Comparison of ENCODE assay signal across 31 mouse cellular contexts in the genomic region with DNA sequence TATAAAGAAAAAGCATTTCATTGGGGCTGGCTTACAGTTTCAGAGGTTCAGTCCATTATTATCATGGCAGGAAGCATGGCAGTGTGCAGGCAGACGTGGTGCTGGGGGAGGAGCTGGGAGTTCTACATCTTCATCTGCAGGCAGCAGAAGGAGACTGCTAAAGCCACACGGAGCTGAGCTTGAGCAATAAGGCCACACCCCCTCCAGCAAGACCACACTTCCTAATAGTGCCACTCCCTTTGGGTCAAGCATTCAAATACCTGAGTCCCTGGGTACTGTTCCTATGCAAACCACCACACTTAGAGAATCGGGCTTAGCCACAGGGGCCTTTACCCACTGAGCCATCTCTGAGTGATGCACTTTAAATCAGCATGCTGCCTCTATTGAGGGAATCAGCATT. TPM values are rescaled to one million over a fixed set of nuclear protein-coding genes. Genes with fewer than 3 reads are reported as not detected.
DNase-seq lines count a peak whose midpoint lies in the region; ATAC-seq and TF ChIP-seq lines count a peak whose summit lies in the region.
"Had no signal": no experiment of that assay in that cellular context is flagged by ENCODE, and none has a peak within 500 bp of the region (broad histone marks: within the 10 kb centered on the region; RNA-seq: fewer than 3 reads in every experiment).

No protein-coding gene starts in this region.

- WGBS in forebrain, embryonic 11.5 days = 39% methylated on average over 3 of the region's 3 CpGs
- 42% methylated on average over 3 of the region's 3 CpGs for WGBS in forebrain, embryonic 12.5 days
- 30% methylated on average over 3 of the region's 3 CpGs for WGBS in lung, postnatal 0 days
- WGBS in midbrain, embryonic 11.5 days = 40% methylated on average over 3 of the region's 3 CpGs

- H3K4me2 ChIP-seq in forebrain, embryonic 11.5 days (ENCODE audit: low read depth, low read length, severe bottlenecking) = no peak overlapping the region
- no peak overlapping the region for H3K4me2 ChIP-seq in forebrain, embryonic 12.5 days
- H3K4me2 ChIP-seq in lung, postnatal 0 days (replicated peaks; ENCODE audit: low read depth, low read length) = no peak overlapping the region
- no peak overlapping the region for H3K4me2 ChIP-seq in midbrain, embryonic 11.5 days
- H3K4me2 ChIP-seq: embryonic facial prominence, embryonic 12.5 days; heart, embryonic 13.5 days; hindbrain, embryonic 14.5 days; limb, embryonic 12.5 days; midbrain, embryonic 12.5 days; neural tube, embryonic 13.5 days; stomach, embryonic 15.5 days had no signal

- no peaks in the 10 kb centered on the region for H3K27me3 ChIP-seq in forebrain, embryonic 11.5 days (ENCODE audit: control insufficient read depth, insufficient read depth, low read length)
- H3K27me3 ChIP-seq in forebrain, embryonic 12.5 days = no peaks in the 10 kb centered on the region
- no peaks in the 10 kb centered on the region for H3K27me3 ChIP-seq in lung, postnatal 0 days (replicated peaks; ENCODE audit: insufficient read depth, low read length)
- H3K27me3 ChIP-seq in midbrain, embryonic 11.5 days (ENCODE audit: control insufficient read depth, insufficient read depth, low read length) = no peaks in the 10 kb centered on the region
- H3K27me3 ChIP-seq: embryonic facial prominence, embryonic 12.5 days; heart, embryonic 13.5 days; limb, embryonic 12.5 days; neural tube, embryonic 13.5 days; Patski; stomach, embryonic 15.5 days had no signal

- no peak for TF ChIP-seq CTCF in lung, postnatal 0 days (IDR thresholded peaks at IDR 0.05)

- peaks cover 4% of the 10 kb centered on the region; the same call in 1 of the 2 replicates for H3K4me1 ChIP-seq in forebrain, embryonic 11.5 days (replicated peaks; ENCODE audit: control insufficient read depth, insufficient read depth, low read length)
- H3K4me1 ChIP-seq in forebrain, embryonic 12.5 days = peaks cover 17% of the 10 kb centered on the region
- no peaks in the 10 kb centered on the region for H3K4me1 ChIP-seq in lung, postnatal 0 days (ENCODE audit: insufficient read depth, low read depth, low read length)
- no peaks in the 10 kb centered on the region for H3K4me1 ChIP-seq in midbrain, embryonic 11.5 days (ENCODE audit: control insufficient read depth, insufficient read depth, low read length)
- H3K4me1 ChIP-seq: embryonic facial prominence, embryonic 12.5 days; limb, embryonic 12.5 days; stomach, embryonic 15.5 days had no signal

- ATAC-seq in forebrain, embryonic 11.5 days (replicated peaks; ENCODE audit: low FRiP score) = no peak
- ATAC-seq in forebrain, embryonic 12.5 days (ENCODE audit: low FRiP score) = no peak
- ATAC-seq in lung, postnatal 0 days = peak; percentile 75
- ATAC-seq in megakaryocyte, adult 5-6 weeks (ENCODE audit: poor library complexity, severe bottlenecking) = peak; percentile 97
- ATAC-seq in midbrain, embryonic 11.5 days (ENCODE audit: low FRiP score) = no peak
- ATAC-seq: forebrain, embryonic 16.5 days; intestine, postnatal 0 days; liver, postnatal 0 days; Patski had no signal

- no peak overlapping the region for H3K9ac ChIP-seq in forebrain, embryonic 11.5 days (ENCODE audit: low read length)
- H3K9ac ChIP-seq in forebrain, embryonic 12.5 days = no peak overlapping the region
- H3K9ac ChIP-seq in lung, postnatal 0 days (replicated peaks; ENCODE audit: low read depth) = no peak overlapping the region
- no peak overlapping the region for H3K9ac ChIP-seq in midbrain, embryonic 11.5 days (ENCODE audit: low read length)
- H3K9ac ChIP-seq: embryonic facial prominence, embryonic 12.5 days; heart, embryonic 13.5 days; hindbrain, embryonic 14.5 days; limb, embryonic 12.5 days; liver, postnatal 0 days; midbrain, embryonic 12.5 days; neural tube, embryonic 13.5 days; stomach, embryonic 15.5 days had no signal

- peak; percentile 48 for DNase-seq in forebrain, embryonic 11.5 days (ENCODE audit: low spot score)
- DNase-seq in lung, postnatal 0 days (ENCODE audit: low spot score) = peak; percentile 65
- DNase-seq in lung, postnatal 10 days = no peak
- DNase-seq in ES-CJ7 (ENCODE audit: low read depth, low spot score) = peak; percentile 75
- no peak for DNase-seq in midbrain, embryonic 11.5 days (ENCODE audit: low spot score, missing footprints)
- DNase-seq in kidney, postnatal 14 days = no peak
- DNase-seq: adrenal gland, postnatal 25 days; cerebellum, adult 11-12 months; cerebellum, adult 9-11 months; embryo, embryonic 11 days; gastrocnemius, postnatal 25 days; heart, adult 2 months; heart, postnatal 10 days; kidney, adult 9 months; liver, postnatal 0 days; right cerebral cortex, postnatal 25 days; thymus, postnatal 14 days had no signal

- H3K9me3 ChIP-seq in forebrain, embryonic 11.5 days (ENCODE audit: control insufficient read depth, low read length) = no peaks in the 10 kb centered on the region
- H3K9me3 ChIP-seq in forebrain, embryonic 12.5 days = no peaks in the 10 kb centered on the region
- H3K9me3 ChIP-seq in lung, postnatal 0 days (ENCODE audit: low read length) = no peaks in the 10 kb centered on the region
- no peaks in the 10 kb centered on the region for H3K9me3 ChIP-seq in midbrain, embryonic 11.5 days (ENCODE audit: control insufficient read depth, low read length)
- H3K9me3 ChIP-seq: embryonic facial prominence, embryonic 12.5 days; heart, embryonic 13.5 days; limb, embryonic 12.5 days; midbrain, embryonic 12.5 days; neural tube, embryonic 13.5 days; stomach, embryonic 15.5 days had no signal

- no peak overlapping the region for H3K27ac ChIP-seq in forebrain, embryonic 11.5 days (ENCODE audit: low read depth, low read length)
- no peak overlapping the region for H3K27ac ChIP-seq in forebrain, embryonic 12.5 days
- no peak overlapping the region for H3K27ac ChIP-seq in lung, postnatal 0 days (ENCODE audit: low read length)
- H3K27ac ChIP-seq in midbrain, embryonic 11.5 days (ENCODE audit: low read depth, low read length) = no peak overlapping the region
- H3K27ac ChIP-seq: embryonic facial prominence, embryonic 12.5 days; heart, adult 2 months; hindbrain, embryonic 14.5 days; limb, embryonic 12.5 days; midbrain, embryonic 12.5 days; neural tube, embryonic 13.5 days; stomach, embryonic 15.5 days had no signal

- no peaks in the 10 kb centered on the region for H3K36me3 ChIP-seq in forebrain, embryonic 11.5 days (ENCODE audit: control insufficient read depth, insufficient read depth, low read length)
- no peaks in the 10 kb centered on the region for H3K36me3 ChIP-seq in forebrain, embryonic 12.5 days (replicated peaks)
- no peaks in the 10 kb centered on the region for H3K36me3 ChIP-seq in lung, postnatal 0 days (ENCODE audit: insufficient read depth, low read length)
- no peaks in the 10 kb centered on the region for H3K36me3 ChIP-seq in midbrain, embryonic 11.5 days (ENCODE audit: control insufficient read depth, insufficient read depth, low read length)
- H3K36me3 ChIP-seq: embryonic facial prominence, embryonic 12.5 days; heart, embryonic 13.5 days; limb, embryonic 12.5 days; midbrain, embryonic 12.5 days; neural tube, embryonic 13.5 days; stomach, embryonic 15.5 days had no signal

- no peak for TF ChIP-seq EP300 in lung, postnatal 0 days (IDR thresholded peaks at IDR 0.05)

- H3K4me3 ChIP-seq in forebrain, embryonic 11.5 days (ENCODE audit: low read depth, low read length) = no peak overlapping the region
- H3K4me3 ChIP-seq in forebrain, embryonic 12.5 days (replicated peaks) = no peak overlapping the region
- H3K4me3 ChIP-seq in lung, postnatal 0 days (ENCODE audit: low read depth, low read length) = no peak overlapping the region
- H3K4me3 ChIP-seq in midbrain, embryonic 11.5 days (ENCODE audit: low read depth, low read length) = no peak overlapping the region
- H3K4me3 ChIP-seq: embryonic facial prominence, embryonic 12.5 days; heart, adult 2 months; heart, embryonic 13.5 days; left cerebral cortex, adult 2 months; limb, embryonic 12.5 days; midbrain, embryonic 12.5 days; neural tube, embryonic 13.5 days; stomach, embryonic 15.5 days had no signal

RNA-seq across cellular contexts. Expression of gene Ankrd33b, which starts 33.4 kb away (rescaled TPM):
- 0.32 and 0.56 TPM in 2 replicates for polyA plus RNA-seq in forebrain, embryonic 11.5 days (2014; fragmentation: Nextera tagmentation; extraction: Ambion mirVana)
- polyA plus RNA-seq in forebrain, embryonic 12.5 days (2016; fragmentation: Nextera tagmentation; extraction: Ambion mirVana) = 0.60 and 0.70 TPM in 2 replicates
- polyA plus RNA-seq in lung, postnatal 0 days (2015; fragmentation: Nextera tagmentation; extraction: Ambion mirVana) = 18.7 and 19.8 TPM in 2 replicates
- 4.8 and 5.1 TPM in 2 replicates for total RNA-seq in megakaryocyte, adult 5-6 weeks (2015)
- total RNA-seq in megakaryocyte, adult 5-6 weeks (2017) = 5.8 and 9.1 TPM in 2 replicates
- 0.57 and 0.61 TPM in 2 replicates for polyA plus RNA-seq in midbrain, embryonic 11.5 days (2014; fragmentation: Nextera tagmentation; extraction: Ambion mirVana)

RNA-seq across cellular contexts. Expression of gene Ropn1l, which starts 52.6 kb away (rescaled TPM):
- polyA plus RNA-seq in forebrain, embryonic 11.5 days (2014; fragmentation: Nextera tagmentation; extraction: Ambion mirVana) = 3.5 and 3.9 TPM in 2 replicates
- 2.1 and 2.3 TPM in 2 replicates for polyA plus RNA-seq in forebrain, embryonic 12.5 days (2016; fragmentation: Nextera tagmentation; extraction: Ambion mirVana)
- polyA plus RNA-seq in lung, postnatal 0 days (2015; fragmentation: Nextera tagmentation; extraction: Ambion mirVana) = 7.4 and 10.4 TPM in 2 replicates
- 1.3 and 1.4 TPM in 2 replicates for total RNA-seq in megakaryocyte, adult 5-6 weeks (2015)
- 1.2 and 1.5 TPM in 2 replicates for total RNA-seq in megakaryocyte, adult 5-6 weeks (2017)
- 3.2 and 4.0 TPM in 2 replicates for polyA plus RNA-seq in midbrain, embryonic 11.5 days (2014; fragmentation: Nextera tagmentation; extraction: Ambion mirVana)
- total RNA-seq: gastrocnemius, postnatal 25 days; heart, adult 2 months; hematopoietic stem cell, adult 5-6 weeks had no signal

Comparison
In these comparisons a context has a peak if more than half of its experiments do, and no peak if none do; other contexts are left out.
1. DNase-seq: peak in forebrain, embryonic 11.5 days (single experiment), lung, postnatal 0 days (single experiment) and ES-CJ7 (single experiment); none in lung, postnatal 10 days (single experiment), midbrain, embryonic 11.5 days (single experiment) and kidney, postnatal 14 days (single experiment).
2. ATAC-seq: peak in lung, postnatal 0 days (single experiment) and megakaryocyte, adult 5-6 weeks (single experiment); none in forebrain, embryonic 11.5 days (single experiment), forebrain, embryonic 12.5 days (single experiment) and midbrain, embryonic 11.5 days (single experiment).
3. RNA of gene Ankrd33b, which starts 33.4 kb away (polyA plus RNA-seq): 18.7 to 19.8 TPM in lung, postnatal 0 days; 0.60 to 0.70 TPM in forebrain, embryonic 12.5 days, 0.57 to 0.61 TPM in midbrain, embryonic 11.5 days and 0.32 to 0.56 TPM in forebrain, embryonic 11.5 days; every median in the first group is over 10 times any median in the second.